Mouse (Mus musculus): ENCODE measurements at regions not wholly inside any gene's neighbourhood (a gene's known extent, or its start where the extent isn't known, plus 50 kb on each side); places are given as distances from the start of the nearest gene placed in this dataset.

DNA sequence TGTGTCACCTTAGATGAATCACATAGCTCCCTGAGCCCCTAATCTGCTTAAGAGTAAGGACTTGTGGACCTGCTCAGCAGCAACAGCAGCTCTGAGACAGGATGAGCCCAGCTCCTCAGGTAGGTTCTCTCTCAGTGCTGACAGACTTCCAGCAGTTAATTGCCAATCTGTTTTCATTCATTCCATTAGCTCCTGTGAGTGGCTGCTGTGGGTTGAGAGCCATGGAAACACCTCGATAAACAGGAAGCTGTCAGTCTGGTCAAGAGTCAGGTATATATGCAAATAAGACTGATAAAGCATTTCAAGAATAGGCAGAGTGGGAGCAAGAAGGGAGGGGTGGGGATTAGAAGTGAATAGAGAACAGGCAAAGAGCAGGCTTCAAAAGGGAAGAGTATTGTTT is 673.7 kb downstream of the Zfp706 start:
- no peak overlapping the region for H3K9ac ChIP-seq
- no peaks in the 10 kb centered on the region for H3K36me3 ChIP-seq
- H3K9me3 ChIP-seq: no peaks in the 10 kb centered on the region
- 79% methylated on average over 1 of the region's 1 CpGs for WGBS
- H3K27me3 ChIP-seq: no peaks in the 10 kb centered on the region
- H3K4me1 ChIP-seq (replicated peaks): no peaks in the 10 kb centered on the region
- H3K4me3 ChIP-seq: no peak overlapping the region
- no peak for ATAC-seq (ENCODE audit: low FRiP score)
- H3K4me2 ChIP-seq: no peak overlapping the region
- no peak overlapping the region for H3K27ac ChIP-seq

- Histone ChIP-seq H3K4me1 (replicated peaks) (no peaks in the 10 kb centered on the region), H3K36me3 (no peaks in the 10 kb centered on the region), H3K4me3 (no peak overlapping the region), H3K27me3 (no peaks in the 10 kb centered on the region), H3K27ac (no peak overlapping the region), H3K9me3 (no peaks in the 10 kb centered on the region), H3K9ac (no peak overlapping the region), H3K4me2 (no peak overlapping the region)
- ATAC-seq (ENCODE audit: low FRiP score): no peak
- WGBS: 68% methylated on average over 3 of the region's 3 CpGs
Measured at GRCm38 (mm10) chr15:36333265-36333664, 674.3 kb downstream of the Zfp706 start.

All from hindbrain, embryonic 13.5 days (tissue).